Mouse (Mus musculus): ENCODE data around the gene Dgkq.

Gene Dgkq

DNA sequence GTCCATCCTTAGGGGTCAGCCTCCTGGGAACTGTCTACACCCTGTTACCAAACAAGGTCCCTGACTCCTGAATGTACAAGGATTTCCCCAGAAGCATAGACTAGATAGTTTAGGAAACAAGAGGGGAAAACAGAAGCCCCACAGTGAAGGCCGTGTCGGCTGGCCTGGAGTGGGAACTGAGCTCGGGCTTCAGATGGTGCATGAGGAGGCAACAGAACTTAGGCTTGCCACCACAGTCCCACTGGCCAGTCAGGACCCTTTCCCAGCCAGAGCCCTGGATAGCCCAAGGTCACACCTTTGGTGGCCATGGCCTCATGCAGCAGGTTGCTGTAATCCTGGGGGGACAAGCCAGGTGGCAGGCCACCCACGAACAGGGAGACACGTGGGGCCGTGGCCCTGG is 16.1 kb downstream of the Dgkq start:
- WGBS: 83% methylated on average over 6 of the region's 6 CpGs

DNA sequence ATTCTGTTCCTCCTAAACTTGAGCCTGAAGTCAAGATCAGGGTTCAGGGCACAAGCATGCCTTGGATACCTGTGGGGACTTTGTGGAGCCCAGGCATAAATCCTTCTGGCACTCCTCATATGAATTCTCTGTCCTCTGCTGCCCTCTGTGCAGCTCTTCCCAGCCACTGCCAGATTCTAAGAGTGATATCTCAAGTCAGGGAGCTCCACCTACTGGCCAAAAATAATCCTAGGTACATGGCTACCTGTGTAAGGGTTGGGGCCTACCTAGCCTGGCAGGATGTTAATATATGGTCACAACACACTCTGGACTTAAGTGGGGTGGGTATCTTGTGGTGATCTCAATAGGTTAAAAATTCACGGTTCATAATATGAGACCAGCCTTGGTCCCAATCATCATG is 17.6 kb downstream of the Dgkq start:
- 59% methylated on average over 1 of the region's 1 CpGs for WGBS

DNA sequence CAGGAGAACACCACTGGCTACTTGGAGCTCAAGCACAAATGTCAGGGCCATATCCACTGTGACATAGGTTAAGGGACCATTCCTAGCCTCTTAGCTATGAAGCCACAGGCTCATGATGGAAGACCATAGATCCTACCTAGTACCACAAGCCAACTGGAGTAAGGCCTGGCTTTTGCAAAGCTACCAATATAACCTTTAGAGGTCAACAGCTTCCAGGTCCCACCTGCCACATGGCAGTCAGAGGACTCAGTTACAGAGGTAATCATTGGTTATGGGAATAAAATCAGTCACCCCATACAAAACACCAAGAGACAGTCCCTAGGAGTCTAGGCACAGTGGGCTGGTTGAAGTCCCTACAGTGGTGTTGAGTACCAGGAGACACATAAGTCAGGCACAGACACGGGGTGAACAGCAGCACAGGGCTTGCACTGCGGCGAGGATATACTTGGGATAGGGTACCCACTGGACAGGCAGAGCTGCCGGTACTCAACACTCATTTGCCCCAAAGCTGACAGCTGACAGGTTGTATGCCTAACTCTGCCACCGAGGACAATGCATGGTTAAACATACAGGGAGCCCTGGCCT is 18.2 kb downstream of the Dgkq start:
- WGBS: 82% methylated on average over 5 of the region's 5 CpGs

DNA sequence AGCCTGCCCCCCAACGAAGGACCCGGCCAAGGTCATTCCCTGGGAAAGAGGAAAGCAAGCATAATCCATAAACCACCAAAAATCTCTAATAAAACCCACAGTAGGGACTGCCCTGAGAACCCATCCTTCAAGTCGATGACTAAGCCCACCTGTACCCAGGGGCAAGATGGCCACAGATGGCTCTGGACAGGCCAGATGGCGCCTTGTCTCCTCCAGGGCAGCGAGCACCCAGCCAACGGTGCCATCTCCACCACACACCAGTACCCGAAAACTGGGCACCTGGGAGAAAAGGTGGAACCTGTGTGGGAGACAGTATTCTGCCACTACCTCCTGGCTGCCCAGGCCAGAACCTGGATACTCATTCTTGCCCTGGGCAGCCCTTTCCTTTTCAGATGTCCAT is 19.1 kb downstream of the Dgkq start:
- 88% methylated on average over 7 of the region's 7 CpGs for WGBS

DNA sequence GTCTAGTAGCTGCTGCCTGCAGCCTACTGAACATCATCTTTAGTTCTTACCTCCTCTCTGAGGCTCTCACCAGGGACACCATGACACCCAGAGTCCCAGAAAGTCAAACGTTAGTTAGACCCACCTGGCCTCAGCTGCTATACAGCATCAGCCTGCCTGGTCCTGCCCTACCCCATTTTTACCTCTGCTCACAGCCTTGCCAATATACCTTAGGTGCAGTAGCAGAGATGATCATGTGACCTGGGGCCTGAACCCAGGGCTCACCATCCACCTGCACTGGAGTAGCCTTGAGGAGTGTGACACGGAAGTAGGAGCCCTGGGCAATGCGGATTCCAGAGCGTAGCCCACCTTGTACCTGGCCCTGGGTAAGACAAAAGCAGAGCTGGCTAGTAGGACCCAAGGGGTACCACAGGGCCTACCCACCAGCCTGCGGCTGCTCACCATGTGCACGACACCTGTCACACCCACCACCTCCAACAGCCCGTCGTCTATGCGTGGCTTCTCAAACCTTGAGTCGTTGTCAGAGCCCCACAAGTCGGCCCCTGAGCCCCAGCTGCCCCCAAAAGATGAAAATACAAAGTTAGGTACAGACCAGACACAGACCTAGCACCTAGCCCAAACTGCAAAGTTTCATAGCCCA is 20.4 kb downstream of the Dgkq start:
- WGBS: 81% methylated on average over 11 of the region's 11 CpGs

DNA sequence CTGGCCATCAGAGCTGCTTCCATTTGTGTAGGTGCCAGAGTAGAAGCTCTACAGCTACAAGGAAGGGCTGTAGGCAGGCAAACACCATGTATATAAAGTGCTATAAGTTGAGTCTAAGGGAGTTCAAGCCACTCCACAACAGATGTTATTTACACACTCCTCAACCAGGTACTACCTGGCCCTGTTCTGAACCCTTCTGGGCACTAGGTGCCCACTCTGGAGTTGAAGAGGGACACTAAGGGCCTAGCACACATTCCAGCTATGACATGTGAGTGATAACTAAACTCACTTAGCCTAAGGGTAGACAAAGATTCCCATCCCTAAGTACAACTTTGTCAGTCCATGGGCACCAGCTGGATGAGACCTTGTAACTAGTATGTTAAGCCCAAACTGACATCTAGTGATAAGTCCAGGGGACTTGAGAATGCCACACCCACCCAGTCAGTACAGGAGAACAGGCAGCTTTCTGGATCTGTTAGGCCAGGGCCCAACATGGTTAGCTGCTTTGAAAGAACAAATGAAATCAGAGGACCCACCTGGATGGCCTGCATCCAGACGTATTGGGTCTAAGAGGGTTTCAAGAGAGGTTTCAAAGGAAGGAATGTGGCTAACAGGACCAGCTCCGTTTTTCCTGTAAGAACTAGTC is 21.5 kb downstream of the Dgkq start:
- WGBS: 93% methylated on average over 2 of the region's 2 CpGs

DNA sequence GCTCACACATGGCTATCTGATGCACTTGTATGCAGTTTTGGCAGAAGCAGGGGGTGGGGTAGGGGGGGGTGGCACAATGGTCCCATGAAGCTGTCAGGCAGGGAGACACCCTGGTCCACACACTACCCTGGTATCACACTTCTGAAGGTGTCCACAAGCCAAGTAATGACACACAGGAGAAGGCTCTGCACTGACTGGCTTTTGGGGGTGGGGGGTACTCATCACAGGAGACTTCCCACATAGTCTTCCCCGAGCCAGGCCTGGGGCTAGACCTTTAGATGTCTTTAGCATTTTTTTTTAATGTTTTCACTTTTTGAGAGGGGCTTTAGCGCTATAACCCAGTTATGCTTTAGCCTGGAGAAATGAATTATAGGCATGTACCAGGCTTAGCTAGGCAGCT is 22.2 kb downstream of the Dgkq start:
- WGBS: 85% methylated on average over 2 of the region's 2 CpGs

DNA sequence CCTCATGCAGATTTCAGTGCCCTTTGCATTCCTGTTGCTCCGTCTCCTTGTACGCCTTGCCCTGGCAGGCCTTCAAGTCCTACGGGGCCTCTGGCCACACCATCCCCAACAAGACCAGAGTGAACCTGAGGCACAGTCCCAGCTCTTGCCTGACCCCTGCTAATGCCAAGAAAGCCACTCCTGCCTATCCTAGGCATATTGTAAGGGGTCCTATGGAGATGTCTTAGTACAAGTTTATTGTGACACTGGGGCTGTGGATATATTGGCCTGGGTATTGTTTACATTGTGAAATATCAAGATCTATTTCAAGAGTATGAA is 23.2 kb downstream of the Dgkq start:
- 55% methylated on average over 3 of the region's 3 CpGs for WGBS

DNA sequence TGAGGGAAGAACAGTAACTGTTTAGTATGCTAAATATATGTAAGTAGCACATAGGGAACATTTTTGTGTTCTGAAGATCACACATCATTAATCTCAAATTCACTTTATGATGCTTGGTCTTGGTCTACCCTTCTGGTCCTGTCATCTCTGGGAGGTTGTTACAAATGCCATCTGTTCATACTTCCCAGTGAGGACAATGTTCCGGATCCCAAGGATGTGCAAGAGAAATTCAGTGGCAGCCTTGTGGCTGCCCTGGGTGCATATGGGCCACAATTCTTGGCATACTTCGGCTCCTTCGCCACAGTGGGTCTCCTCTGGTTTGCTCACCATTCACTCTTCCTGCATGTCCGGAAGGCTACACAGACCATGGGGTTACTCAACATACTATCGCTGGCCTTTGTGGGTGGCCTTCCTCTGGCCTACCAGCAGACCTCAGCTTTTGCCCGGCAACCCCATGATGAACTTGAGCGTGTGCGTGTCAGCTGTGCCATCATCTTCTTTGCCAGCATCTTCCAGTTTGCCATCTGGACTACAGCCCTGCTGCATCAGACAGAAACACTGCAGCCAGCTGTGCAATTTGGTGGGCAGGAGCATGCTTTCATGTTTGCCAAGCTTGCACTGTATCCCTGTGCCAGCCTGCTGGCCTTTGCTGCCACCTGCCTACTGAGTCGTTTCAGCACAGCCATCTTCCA is 23.7 kb downstream of the Dgkq start:
- 51% methylated on average over 9 of the region's 9 CpGs for WGBS

DNA sequence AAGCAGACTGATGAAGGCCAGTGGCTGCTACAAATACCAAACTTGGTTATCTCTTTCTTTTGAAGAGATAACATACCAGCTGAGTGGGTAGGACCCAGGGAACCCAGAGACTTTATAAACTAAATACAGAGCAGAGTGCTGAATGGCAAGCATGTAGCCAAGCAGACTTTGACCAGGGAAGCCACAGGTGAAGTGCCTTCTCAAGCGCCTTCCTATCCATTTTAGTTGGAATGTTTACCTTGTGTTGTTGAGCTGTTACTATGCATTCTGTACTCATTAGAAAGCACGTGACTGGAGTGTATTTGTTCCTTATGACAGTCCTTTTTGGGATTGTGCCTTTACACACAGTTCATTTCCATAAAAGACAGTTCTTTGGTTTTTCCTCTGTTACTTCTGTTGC is 25.8 kb downstream of the Dgkq start:
- 72% methylated on average over 2 of the region's 2 CpGs for WGBS

DNA sequence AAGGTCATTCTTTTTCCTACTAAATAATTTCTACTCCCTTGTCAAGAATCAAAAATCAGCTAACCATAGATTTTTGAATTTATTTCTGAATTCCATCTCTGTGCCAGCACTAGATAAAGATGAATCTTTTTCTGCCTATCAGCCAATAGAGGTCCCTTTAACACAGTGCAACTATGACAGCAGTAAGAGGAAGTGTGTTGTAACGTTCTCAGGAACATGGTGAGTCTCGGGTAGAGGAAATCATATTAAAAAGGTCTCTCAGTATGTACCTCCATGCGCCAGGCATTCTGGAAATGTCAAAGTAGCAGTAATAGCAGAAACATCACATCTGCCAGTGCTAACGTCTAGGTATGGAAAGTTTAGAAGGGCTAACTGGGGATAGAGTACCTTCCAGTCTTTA is 33.3 kb downstream of the Dgkq start:
- WGBS: 75% methylated on average over 4 of the region's 4 CpGs

DNA sequence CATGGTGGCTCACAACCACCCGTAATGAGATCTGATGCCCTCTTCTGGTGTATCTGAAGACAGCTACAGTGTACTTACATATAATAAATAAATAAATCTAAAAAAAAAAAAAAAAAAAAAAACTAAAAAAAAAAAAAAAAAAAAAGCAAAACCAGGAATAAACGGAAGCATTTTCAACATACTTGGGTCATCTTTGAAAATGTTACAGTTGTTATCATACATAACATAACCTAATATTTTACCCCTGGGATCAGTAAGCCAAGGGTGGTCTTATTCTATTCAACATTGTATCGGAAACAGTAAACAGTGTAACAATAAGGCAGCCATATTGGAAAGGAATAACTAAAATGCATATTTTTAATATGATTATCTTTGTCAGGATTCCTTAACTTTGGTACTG is 35.4 kb downstream of the Dgkq start:
- WGBS: 93% methylated on average over 2 of the region's 3 CpGs

DNA sequence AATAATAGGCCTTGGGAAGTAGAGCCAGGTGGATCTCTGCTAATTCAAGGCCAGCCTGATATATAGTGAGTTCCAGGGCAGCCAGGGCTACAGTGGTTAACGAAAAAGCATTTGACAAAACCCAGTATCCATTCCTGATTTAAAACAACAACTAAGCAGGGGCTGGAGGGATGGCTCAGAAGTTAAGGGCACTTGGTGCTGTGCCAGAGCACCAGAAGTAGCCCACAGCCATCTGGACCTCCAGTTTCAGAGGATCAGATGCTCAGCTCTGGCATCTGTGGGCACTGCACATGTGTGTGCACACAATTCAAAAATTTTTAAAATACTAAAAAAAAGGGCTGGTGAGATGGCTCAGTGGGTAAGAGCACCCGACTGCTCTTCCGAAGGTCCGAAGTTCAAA is 35.8 kb downstream of the Dgkq start:
- WGBS: 91% methylated on average over 4 of the region's 4 CpGs

DNA sequence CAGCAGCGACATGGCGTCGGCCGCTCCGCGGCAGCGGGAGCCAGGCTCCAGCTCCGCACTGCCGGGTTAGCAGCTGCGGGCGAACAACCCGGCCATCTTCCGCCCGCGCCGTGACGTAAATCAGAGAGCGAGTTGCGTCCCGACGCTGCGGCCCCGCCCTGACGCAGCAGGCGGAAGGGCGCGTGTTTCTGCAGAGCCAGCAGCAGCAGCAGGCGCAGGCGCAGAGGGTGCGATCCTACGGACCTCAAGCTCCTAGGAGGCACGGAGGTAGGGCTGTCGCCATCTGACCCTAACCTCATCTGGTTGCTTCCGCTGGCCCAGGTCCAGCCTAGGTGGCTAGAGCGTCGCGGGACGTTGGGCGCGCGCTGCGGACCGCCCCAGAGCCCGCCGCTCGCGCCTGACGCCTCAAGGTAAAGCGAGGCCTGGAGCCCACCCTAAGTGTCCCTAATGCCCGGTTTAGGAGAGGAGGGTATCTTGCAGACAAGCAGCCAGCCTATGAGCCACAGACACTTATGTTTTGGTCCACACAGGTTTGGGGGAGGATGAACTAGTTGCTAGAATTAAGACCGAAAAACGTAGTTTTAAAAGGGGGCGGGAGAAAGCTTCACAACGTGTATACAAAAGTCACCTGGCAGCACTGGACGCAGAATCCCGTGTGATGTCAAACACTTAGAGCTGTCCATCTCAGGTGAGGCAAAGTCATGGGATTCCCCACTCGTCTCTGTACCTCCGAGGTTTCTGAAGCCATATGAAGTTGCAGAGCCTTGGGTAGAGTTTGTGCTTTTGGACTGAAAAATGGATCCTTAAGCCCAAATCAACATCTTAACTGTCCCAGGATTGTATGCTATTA is 39.6 kb downstream of the Dgkq start, which contains the start of the genes Gak and Tmem175:
Gene Gak, minus strand, starts transcription at position 122 of the 850 bp plus-strand sequence.
Gene Tmem175, plus strand, starts transcription at position 137 of the 850 bp plus-strand sequence.
- WGBS: under 1% methylated on average over 58 of the region's 58 CpGs

DNA sequence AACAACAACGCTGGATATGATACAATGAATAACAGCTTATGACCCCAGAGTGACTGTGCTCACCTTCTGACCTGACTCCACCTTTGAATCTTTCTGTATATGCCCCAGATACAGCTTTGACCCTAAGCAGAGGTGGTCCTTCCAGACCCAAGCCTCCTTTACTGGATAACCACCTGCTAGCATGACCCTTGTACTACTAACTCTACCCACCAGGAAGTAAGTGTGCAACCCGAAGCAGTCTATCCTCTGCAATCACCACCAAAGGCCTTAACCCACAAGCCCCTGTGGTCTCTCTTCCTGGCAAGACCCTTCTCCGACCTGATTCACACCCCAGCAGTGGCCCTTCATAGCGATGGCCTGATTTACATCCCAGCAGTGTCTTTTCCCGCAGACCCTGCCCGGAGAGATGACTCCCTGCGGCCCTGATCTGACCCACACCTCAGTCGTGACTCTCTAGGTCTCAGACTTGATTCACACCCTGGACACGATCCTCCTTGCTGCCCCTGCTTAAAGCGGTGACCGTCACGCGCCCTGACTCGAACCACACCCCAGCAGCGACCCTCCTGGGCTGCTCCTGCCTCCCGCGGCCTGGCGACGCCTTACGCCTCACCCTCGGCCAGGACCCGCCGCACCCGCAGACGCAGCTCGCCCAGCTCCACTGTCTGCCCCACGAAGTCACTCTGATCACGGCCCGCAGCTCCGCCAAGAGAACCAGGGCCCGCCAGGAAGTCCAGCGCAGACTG is 40.4 kb downstream of the Dgkq start:
- under 1% methylated on average over 32 of the region's 32 CpGs for WGBS

DNA sequence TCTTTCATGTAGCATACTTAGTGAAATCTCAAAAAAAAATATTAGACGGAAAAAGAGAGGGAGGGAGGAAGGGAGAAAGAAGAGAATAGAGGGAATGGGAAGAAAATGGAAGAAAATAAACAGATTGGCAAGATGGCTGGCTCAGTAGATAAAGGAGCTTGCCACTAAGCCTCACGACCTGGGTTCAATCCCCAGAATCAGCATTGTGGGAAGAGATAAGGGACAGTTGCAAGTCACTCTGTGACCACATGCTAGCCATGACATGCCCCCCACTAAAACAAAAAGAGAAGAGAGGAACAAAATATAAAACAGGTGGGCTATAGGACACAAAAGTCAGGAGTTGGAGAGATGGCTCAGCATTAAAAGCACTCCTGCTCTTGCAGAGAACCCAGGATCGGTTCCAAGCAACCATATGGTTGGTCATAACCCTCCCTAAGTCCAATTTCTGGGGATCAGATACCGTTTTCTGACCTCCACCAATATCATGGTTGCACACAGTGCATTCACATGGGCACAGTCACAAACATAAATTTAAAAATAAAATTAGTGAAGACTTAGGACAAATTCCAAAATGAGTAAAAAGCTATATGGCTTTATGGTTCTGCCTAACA is 43.3 kb downstream of the Dgkq start:
- 77% methylated on average over 4 of the region's 4 CpGs for WGBS

DNA sequence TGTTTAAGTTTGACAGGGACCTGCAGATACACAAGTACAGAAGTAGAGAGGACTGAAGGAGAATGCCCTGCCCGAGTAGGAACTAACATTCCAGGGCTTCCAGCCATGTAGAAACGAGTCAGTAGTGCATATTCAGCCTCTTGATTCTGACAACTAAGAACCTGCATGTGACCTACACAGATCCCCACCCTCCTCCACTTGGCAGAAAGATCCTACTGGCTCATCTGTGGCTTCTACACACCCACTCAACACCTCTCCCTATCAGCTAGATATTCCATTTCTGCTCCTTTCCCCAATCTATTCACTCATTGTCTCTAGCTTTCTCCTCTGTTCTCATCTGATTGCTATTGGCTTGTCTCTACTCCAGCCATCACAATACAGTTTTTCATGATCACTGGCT is 47.6 kb downstream of the Dgkq start:
- WGBS: 21% methylated on average over 2 of the region's 2 CpGs

DNA sequence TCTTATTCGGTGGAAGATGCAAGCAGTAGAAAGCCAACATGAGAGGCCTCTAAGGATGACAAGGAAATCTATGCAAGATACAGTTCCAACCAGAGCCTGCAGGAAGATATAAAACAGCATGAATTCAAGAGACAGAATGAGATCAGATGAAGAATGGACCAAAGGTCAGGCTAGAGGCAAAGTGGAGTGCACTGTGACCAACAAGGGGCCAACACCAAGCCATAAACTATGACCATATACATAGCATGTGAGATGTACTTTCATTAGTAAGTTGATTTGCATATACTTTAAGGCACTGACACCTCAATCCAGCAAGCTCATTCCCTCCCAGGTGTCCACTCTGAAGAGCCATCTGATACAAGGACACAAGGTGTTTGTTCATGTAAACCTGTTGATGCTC is 59.0 kb downstream of the Dgkq start:
- 94% methylated on average over 1 of the region's 1 CpGs for WGBS

DNA sequence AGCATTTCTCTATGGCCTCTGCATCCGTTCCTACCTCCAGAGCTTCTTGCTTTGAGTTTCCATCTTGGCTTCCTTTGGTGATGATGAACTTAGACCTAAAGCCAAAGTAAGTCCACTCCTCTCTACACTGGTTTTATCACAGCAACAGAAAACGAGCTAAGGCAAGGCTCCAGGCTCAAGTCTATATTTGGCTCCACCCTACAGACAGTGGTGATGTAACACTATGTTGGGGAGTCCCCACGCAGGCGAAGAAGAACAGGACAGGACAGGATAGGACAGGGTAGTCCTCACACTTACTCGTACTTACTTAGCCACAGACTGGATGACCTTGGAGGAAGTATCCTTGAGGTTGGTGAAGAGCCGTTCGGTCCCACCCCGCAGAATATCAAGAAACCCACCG is 66.9 kb downstream of the Dgkq start:
- WGBS: 73% methylated on average over 9 of the region's 9 CpGs

DNA sequence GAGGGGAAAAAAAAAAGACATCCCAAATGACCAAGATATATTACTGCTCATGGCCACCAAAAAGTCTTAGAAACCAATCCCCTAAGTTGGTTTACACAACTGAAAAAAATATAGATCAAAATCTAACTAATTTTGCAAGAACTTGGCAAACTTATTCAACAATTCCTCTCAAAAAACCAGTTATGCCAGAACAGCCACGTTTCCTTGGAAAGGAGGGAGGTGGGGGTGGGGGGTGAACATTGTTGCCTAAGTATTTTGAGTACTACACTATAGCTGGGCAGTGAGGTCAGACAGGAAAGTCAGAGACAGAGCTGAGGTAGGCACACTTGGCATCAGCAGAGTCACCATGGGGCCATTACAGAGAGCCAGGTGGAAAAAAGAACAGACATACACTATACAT is 69.5 kb downstream of the Dgkq start:
- 53% methylated on average over 1 of the region's 1 CpGs for WGBS
